Mouse (Mus musculus): ENCODE measurements around the gene Uxs1. TPM values are rescaled to one million over a fixed set of nuclear protein-coding genes. Genes with fewer than 3 reads are reported as not detected.
A peak's percentile ranks its signal among the peaks of the same experiment; 100 is the strongest.

Uxs1 gene
- polyA plus RNA-seq, 1 experiment from 2014 or later = 18.5 TPM

- Histone ChIP-seq H3K4me2 (peak overlapping the region; percentile 92), H3K9me3 (no peaks in the 10 kb centered on the region), H3K4me3 (replicated peaks) (peak overlapping the region; percentile 89), H3K27ac (peak overlapping the region; percentile 97), H3K27me3 (no peaks in the 10 kb centered on the region), H3K36me3 (replicated peaks) (no peaks in the 10 kb centered on the region), H3K4me1 (peaks cover 30% of the 10 kb centered on the region), H3K9ac (peak overlapping the region; percentile 92)
- WGBS = 0% methylated on average over 3 of the region's 3 CpGs
- ATAC-seq (ENCODE audit: low FRiP score) = no peak
Observed at GRCm38 (mm10) chr1:43826628-43827001, 985 bp downstream of the Uxs1 start.

GRCm38 (mm10) chr1:43823406-43823805 lies 4.2 kb downstream of the Uxs1 start:
- Histone ChIP-seq H3K4me2 (no peak overlapping the region), H3K4me3 (replicated peaks) (no peak overlapping the region), H3K4me1 (peaks cover 28% of the 10 kb centered on the region), H3K9ac (no peak overlapping the region), H3K9me3 (no peaks in the 10 kb centered on the region), H3K27ac (no peak overlapping the region), H3K36me3 (replicated peaks) (no peaks in the 10 kb centered on the region), H3K27me3 (no peaks in the 10 kb centered on the region)
- ATAC-seq (ENCODE audit: low FRiP score) = no peak
- 84% methylated on average over 1 of the region's 1 CpGs for WGBS

- Histone ChIP-seq H3K4me3 (replicated peaks) (no peak overlapping the region), H3K9ac (no peak overlapping the region), H3K9me3 (no peaks in the 10 kb centered on the region), H3K4me2 (no peak overlapping the region), H3K27ac (no peak overlapping the region), H3K4me1 (peaks cover 25% of the 10 kb centered on the region), H3K27me3 (no peaks in the 10 kb centered on the region), H3K36me3 (replicated peaks) (no peaks in the 10 kb centered on the region)
- WGBS = 82% methylated on average over 5 of the region's 5 CpGs
- ATAC-seq (ENCODE audit: low FRiP score) = no peak
Observed at GRCm38 (mm10) chr1:43822586-43822985, 5.0 kb downstream of the Uxs1 start.

- WGBS = 96% methylated on average over 1 of the region's 1 CpGs
- H3K27me3 ChIP-seq = no peaks in the 10 kb centered on the region
- no peak for ATAC-seq (ENCODE audit: low FRiP score)
- H3K27ac ChIP-seq = no peak overlapping the region
- no peaks in the 10 kb centered on the region for H3K36me3 ChIP-seq (replicated peaks)
- peaks cover 24% of the 10 kb centered on the region for H3K4me1 ChIP-seq
- no peak overlapping the region for H3K4me3 ChIP-seq (replicated peaks)
- no peaks in the 10 kb centered on the region for H3K9me3 ChIP-seq
- no peak overlapping the region for H3K9ac ChIP-seq
- no peak overlapping the region for H3K4me2 ChIP-seq
Observed at GRCm38 (mm10) chr1:43821804-43822203, 5.8 kb downstream of the Uxs1 start.

- Histone ChIP-seq H3K4me1 (peaks cover 12% of the 10 kb centered on the region), H3K27me3 (no peaks in the 10 kb centered on the region), H3K9me3 (no peaks in the 10 kb centered on the region), H3K27ac (no peak overlapping the region), H3K9ac (no peak overlapping the region), H3K4me3 (replicated peaks) (no peak overlapping the region), H3K4me2 (no peak overlapping the region), H3K36me3 (replicated peaks) (no peaks in the 10 kb centered on the region)
- ATAC-seq (ENCODE audit: low FRiP score) = no peak
- WGBS = 46% methylated on average over 1 of the region's 1 CpGs
Observed at GRCm38 (mm10) chr1:43820571-43820970, 7.0 kb downstream of the Uxs1 start.

GRCm38 (mm10) chr1:43819091-43819490 lies 8.5 kb downstream of the Uxs1 start:
- Histone ChIP-seq H3K27me3 (no peaks in the 10 kb centered on the region), H3K27ac (no peak overlapping the region), H3K4me3 (replicated peaks) (no peak overlapping the region), H3K36me3 (replicated peaks) (no peaks in the 10 kb centered on the region), H3K4me1 (peaks cover 3% of the 10 kb centered on the region; the same call in 1 of the 2 replicates), H3K9ac (no peak overlapping the region), H3K9me3 (no peaks in the 10 kb centered on the region), H3K4me2 (no peak overlapping the region)
- no peak for ATAC-seq (ENCODE audit: low FRiP score)
- WGBS = 83% methylated on average over 2 of the region's 2 CpGs

- no peaks in the 10 kb centered on the region for H3K27me3 ChIP-seq
- no peak overlapping the region for H3K27ac ChIP-seq
- no peak overlapping the region for H3K9ac ChIP-seq
- 87% methylated on average over 4 of the region's 4 CpGs for WGBS
- H3K4me2 ChIP-seq = no peak overlapping the region
- no peaks in the 10 kb centered on the region for H3K36me3 ChIP-seq (replicated peaks)
- no peaks in the 10 kb centered on the region; the same call in 1 of the 2 replicates for H3K4me1 ChIP-seq
- H3K4me3 ChIP-seq (replicated peaks) = no peak overlapping the region
- no peaks in the 10 kb centered on the region for H3K9me3 ChIP-seq
- no peak for ATAC-seq (ENCODE audit: low FRiP score)
Observed at GRCm38 (mm10) chr1:43818356-43818755, 9.2 kb downstream of the Uxs1 start.

DNA sequence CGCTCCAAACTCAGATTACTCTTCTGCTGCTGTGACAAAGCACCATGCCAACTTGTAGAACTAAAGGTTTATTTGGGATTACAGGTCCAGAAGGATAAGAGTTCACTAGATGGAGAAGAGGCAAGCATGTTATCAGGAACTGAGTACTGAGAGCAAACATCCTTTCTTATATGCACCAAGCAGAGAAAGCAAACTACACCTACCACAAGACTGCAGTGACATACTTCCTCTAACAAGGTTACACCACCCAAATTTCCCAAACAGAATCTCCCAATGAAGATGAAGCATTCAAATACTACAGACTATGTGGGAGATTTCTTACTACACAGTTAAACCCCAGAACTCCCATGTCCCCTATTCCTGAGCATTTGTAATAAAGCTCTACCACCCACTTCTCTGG lies 15.8 kb downstream of the Uxs1 start:
- Histone ChIP-seq H3K4me1 (no peaks in the 10 kb centered on the region), H3K27ac (no peak overlapping the region), H3K4me2 (no peak overlapping the region), H3K9ac (no peak overlapping the region), H3K27me3 (no peaks in the 10 kb centered on the region), H3K36me3 (replicated peaks) (peaks cover 4% of the 10 kb centered on the region; the same call in 1 of the 2 replicates), H3K9me3 (no peaks in the 10 kb centered on the region), H3K4me3 (replicated peaks) (no peak overlapping the region)
- ATAC-seq (ENCODE audit: low FRiP score) = no peak
- 97% methylated on average over 1 of the region's 1 CpGs for WGBS

- H3K4me1 ChIP-seq = no peaks in the 10 kb centered on the region
- no peak overlapping the region for H3K27ac ChIP-seq
- H3K27me3 ChIP-seq = no peaks in the 10 kb centered on the region
- WGBS = 89% methylated on average over 3 of the region's 3 CpGs
- H3K36me3 ChIP-seq (replicated peaks) = peaks cover 4% of the 10 kb centered on the region; the same call in 1 of the 2 replicates
- ATAC-seq (ENCODE audit: low FRiP score) = no peak
- no peaks in the 10 kb centered on the region for H3K9me3 ChIP-seq
- no peak overlapping the region for H3K4me2 ChIP-seq
- no peak overlapping the region for H3K4me3 ChIP-seq (replicated peaks)
- H3K9ac ChIP-seq = no peak overlapping the region
Observed at GRCm38 (mm10) chr1:43811055-43811454, 16.5 kb downstream of the Uxs1 start.

GRCm38 (mm10) chr1:43809351-43809750 lies 18.2 kb downstream of the Uxs1 start:
- WGBS = 84% methylated on average over 2 of the region's 2 CpGs
- no peaks in the 10 kb centered on the region for H3K9me3 ChIP-seq
- H3K4me1 ChIP-seq = no peaks in the 10 kb centered on the region
- no peak overlapping the region for H3K9ac ChIP-seq
- peaks cover 4% of the 10 kb centered on the region; the same call in 1 of the 2 replicates for H3K36me3 ChIP-seq (replicated peaks)
- H3K27ac ChIP-seq = no peak overlapping the region
- H3K4me3 ChIP-seq (replicated peaks) = no peak overlapping the region
- no peak overlapping the region for H3K4me2 ChIP-seq
- H3K27me3 ChIP-seq = no peaks in the 10 kb centered on the region
- no peak for ATAC-seq (ENCODE audit: low FRiP score)

DNA sequence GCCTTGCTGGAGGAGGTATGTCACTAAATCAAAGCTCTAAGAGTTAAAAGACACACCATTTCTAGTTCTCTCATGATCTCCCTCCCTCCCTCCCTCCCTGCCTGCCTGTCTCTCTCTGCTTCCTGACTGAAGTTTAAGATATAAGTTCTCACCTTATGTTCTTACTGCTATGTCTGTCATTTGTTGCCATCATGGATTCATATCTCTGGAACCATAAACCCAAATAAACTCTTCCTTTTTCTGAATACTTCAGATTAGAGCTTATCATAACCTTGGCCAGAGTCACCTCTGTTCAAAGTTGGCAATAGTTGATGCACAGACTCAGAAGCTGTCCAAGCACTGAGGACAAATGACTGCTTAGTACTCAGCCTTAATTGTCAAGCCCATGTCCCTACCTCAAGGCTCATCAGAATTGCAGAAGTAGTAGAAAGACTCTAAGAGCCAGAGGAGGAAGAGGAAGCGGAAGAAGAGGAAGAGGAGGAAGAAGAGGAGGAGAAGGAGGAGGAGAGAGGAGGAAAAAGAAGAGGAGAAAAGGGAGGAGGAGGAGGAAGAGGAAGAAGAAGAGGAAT lies 23.6 kb downstream of the Uxs1 start:
- H3K9ac ChIP-seq = no peak overlapping the region
- H3K9me3 ChIP-seq = no peaks in the 10 kb centered on the region
- H3K4me2 ChIP-seq = no peak overlapping the region
- 100% methylated on average over 1 of the region's 1 CpGs for WGBS
- no peaks in the 10 kb centered on the region for H3K4me1 ChIP-seq
- peaks cover 16% of the 10 kb centered on the region for H3K36me3 ChIP-seq (replicated peaks)
- no peak overlapping the region for H3K4me3 ChIP-seq (replicated peaks)
- H3K27ac ChIP-seq = no peak overlapping the region
- no peaks in the 10 kb centered on the region for H3K27me3 ChIP-seq
- no peak for ATAC-seq (ENCODE audit: low FRiP score)

GRCm38 (mm10) chr1:43798048-43798447 lies 29.6 kb downstream of the Uxs1 start:
- Histone ChIP-seq H3K4me3 (replicated peaks) (no peak overlapping the region), H3K9ac (no peak overlapping the region), H3K27ac (no peak overlapping the region), H3K4me1 (no peaks in the 10 kb centered on the region), H3K9me3 (no peaks in the 10 kb centered on the region), H3K4me2 (no peak overlapping the region), H3K36me3 (replicated peaks) (peaks cover 16% of the 10 kb centered on the region), H3K27me3 (no peaks in the 10 kb centered on the region)
- 87% methylated on average over 3 of the region's 3 CpGs for WGBS
- ATAC-seq (ENCODE audit: low FRiP score) = no peak

DNA sequence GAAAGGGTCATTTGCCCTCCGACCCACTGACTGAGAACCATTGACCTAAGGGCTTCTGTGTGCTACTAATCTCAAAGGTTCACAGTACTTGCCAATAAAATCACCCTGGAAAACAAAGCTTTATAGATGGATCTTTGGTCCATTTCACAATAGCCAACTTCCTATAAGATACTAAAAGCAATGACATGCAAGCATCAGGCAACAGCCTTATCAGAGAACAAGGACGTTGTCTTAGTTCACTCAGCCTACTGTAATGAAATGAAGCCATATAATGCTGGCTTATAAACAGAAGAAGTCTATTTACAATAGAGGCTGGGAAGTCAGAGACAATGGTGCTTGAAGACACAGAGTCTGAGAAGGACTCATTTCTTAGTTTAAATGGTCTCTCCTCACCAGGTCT lies 37.8 kb downstream of the Uxs1 start:
- H3K9ac ChIP-seq = no peak overlapping the region
- H3K27ac ChIP-seq = no peak overlapping the region
- 94% methylated on average over 2 of the region's 2 CpGs for WGBS
- H3K4me2 ChIP-seq = no peak overlapping the region
- no peaks in the 10 kb centered on the region for H3K4me1 ChIP-seq
- no peak overlapping the region for H3K4me3 ChIP-seq (replicated peaks)
- ATAC-seq (ENCODE audit: low FRiP score) = no peak
- H3K27me3 ChIP-seq = no peaks in the 10 kb centered on the region
- H3K36me3 ChIP-seq (replicated peaks) = peaks cover 16% of the 10 kb centered on the region
- no peaks in the 10 kb centered on the region for H3K9me3 ChIP-seq

Measured in forebrain, embryonic 12.5 days (tissue).